Mouse (Mus musculus): ENCODE measurements at regions not wholly inside any gene's neighbourhood (a gene's known extent, or its start where the extent isn't known, plus 50 kb on each side); places are given as distances from the start of the nearest gene placed in this dataset.

DNA sequence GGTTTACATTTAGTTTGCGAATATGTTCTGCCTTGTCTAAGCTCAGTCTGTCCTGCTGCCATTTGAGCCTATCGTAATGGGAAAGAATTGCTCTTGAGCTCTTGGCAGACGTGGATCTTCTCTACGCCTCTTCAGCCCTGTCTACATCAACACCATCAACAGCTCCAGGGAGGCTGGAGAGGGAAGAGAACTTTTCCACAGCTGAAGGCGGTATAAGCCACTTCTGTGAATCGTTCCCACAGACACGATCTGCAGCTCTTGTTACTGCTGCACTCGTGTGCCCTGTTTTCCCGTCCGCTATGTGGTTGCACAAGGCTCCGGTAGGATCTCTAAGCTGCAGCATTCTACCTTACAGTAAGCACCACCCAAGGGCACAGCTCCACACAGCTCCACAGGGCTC is 128.5 kb upstream of the Cadm1 start:
- no peak for DNase-seq

DNA sequence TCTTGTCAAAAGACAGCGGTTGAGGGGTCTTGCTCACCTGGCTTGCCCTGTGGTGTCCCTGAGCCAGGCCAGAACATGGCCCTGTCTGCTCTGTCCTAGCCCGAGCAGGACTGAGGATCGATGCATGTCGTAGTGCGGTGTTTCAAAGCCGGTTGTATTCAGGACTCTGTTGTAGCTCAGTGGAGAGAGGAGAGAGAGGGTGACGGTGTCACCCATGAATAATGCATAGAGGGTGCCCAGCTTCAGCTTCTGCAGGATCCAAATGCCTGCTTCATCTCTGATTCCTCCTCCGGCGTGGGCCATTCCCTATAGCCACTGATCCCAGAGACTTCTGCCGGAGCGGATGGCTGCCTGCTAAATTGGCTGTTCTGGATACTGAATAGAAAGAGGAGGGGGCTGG is 126.7 kb upstream of the Cadm1 start:
- DNase-seq: no peak

DNA sequence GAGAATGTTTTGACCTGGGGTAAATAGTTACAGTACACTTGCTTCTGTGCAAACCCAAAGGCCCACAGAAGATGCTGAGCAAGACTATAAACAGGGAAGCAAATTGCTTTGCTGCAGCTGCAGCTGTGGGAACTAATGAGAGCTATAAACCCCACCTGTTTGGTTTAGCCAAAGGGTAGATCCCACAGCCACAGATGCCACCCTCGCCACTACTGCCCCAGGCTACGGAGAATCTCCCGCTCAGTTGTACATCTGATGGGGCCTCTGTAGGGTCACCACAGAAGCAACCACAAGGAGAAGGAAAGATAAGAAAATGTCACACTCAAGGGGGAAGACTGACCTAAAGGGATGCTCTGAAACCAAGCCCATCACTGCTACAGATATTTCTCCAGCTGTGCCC is 125.2 kb upstream of the Cadm1 start:
- no peak for DNase-seq

DNA sequence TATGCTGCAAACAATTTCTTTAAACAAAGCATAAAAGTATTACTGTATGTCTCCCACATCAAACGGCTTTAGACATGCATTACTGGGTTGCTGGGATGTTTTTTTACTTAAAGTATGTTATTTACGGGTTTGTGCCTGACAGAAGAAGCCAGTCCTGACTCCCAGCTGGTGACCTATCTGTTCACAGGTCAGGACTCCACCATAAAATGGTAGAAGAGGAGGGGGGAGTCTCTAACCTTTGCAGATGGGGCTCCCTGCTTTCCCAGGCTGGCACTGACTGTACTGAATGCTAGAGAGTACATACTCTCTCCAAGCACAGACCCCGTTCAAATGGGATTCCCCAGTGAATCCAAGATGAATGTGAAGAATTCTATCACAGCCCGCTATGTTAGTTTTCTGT is 124.4 kb upstream of the Cadm1 start:
- DNase-seq: no peak

DNA sequence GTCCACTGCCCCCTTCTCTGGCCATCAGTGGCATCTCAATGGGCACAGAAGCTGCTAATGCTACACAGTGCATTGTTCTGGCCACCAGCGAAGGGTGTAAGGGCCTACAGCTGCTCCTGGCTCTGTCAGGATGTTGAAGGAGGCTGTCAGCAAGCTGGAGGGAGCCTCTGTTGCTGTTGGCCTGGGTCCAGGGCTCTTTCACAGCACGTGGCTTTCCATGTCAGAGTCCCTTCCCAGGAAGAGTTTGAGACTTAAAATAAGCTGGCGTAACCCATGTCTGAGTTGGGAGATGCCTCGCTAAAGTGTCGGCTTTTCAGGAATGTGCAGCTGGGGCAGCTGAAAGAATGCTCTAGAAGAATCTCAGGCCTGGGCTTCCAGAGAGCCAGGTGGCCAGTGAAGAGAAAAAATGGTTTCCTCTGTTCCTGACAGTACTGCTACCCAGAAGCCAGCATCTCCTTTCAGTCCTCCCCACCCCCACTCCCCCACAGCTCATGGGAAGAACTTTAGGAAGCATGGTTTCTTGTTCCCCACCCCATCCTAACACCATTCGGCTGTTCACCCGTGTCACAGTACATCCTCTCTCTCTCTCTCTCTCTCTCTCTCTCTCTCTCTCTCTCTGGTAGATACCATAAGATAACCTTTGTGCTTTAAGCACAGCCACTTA is 122.8 kb upstream of the Cadm1 start:
- no peak for DNase-seq

DNA sequence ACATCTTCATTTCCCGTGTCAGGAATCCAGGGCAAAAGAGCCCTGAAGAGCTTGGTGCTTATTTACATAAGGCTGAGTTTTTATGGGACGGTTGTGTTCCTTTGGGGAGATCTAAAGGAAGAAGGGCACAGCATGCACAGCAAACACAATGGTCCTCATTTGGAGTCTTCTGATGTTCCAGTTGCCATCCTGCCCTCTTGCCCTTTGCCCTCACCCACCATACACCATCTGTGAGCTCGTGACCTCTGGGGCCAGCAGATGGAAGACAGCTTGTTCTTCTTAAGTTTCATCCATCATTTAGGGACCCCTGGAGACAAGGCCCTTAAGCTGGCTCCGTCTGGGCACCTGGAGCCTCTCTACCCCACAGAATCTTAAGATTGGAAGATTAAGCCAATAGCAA is 121.9 kb upstream of the Cadm1 start:
- no peak for DNase-seq

DNA sequence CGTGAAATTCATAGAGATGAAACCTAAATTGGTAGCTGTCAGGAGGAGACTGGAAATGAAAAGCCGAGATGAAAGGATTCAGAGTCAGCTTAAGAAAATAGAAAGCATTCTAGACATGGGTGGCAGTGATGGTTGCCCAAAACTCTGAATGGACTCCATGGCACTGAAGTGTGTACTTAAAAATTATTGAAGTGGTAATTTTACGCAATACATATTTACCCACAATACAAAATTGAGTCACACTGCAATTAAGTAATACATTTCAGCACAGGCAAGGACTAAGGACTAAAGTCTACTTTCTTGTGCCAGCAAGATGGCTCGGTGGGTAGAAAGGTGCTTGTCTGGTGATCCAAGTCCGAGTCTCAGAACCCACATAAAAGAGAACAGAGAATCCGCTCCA is 120.4 kb upstream of the Cadm1 start:
- no peak for DNase-seq

- DNase-seq: no peak
These were observed 117.2 kb upstream of the Cadm1 start for GRCm38 (mm10) chr9:47412786-47413185.

DNA sequence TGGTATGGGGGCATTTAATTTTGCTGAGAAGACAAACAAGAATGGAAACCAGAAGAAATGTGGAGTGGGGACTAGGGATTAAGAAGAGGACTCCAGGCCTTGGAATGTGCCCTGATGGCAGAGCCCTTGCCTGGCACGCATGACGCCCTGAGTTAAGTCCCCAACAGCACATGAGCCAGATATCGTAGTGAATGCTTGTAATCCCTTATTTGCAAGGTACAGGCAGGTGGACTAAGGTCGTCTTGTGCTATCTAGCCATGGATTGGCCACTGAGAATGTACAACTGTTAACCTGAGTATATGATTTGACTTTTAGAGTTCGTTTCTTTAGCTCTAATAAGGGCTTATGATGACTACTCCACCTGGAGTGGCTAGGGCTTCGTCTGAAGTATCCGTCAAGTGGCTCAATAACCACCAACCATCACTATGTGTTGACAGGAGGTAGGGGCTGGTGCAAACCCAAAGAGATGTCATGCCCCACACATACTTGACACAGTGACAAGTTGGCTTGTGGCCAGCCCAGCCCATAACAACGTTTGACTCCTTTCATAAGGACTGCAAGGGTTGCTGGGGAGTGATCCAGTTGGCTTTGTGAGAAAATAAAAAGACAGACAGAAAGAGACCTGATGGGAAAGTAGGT is 115.5 kb upstream of the Cadm1 start:
- no peak for DNase-seq

GRCm38 (mm10) chr9:47422151-47422599 is 107.8 kb upstream of the Cadm1 start:
- DNase-seq: peak; percentile 10

- DNase-seq: peak; percentile 47
These were observed 107.1 kb upstream of the Cadm1 start for GRCm38 (mm10) chr9:47422741-47423461.

- no peak for DNase-seq
These were observed 106.5 kb upstream of the Cadm1 start for GRCm38 (mm10) chr9:47423462-47423832.

DNA sequence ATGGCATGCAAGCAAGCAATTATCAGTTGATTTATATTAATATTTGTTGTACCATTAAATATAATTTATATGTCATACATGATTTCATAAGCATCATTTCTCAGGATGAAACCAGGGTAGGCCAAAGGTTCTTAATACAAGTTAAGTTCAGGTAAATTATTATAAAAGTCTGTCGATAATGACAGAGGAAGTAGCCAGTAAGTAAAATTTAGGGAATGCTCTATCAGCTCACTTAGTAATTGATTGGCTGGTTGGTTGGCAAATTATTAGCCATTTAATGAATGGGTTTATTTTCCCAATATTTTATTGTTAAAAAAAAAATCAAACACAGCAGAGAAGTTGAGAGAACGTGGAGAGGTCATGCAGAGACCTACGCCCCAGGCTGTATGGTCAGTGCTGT is 105.8 kb upstream of the Cadm1 start:
- no peak for DNase-seq

DNA sequence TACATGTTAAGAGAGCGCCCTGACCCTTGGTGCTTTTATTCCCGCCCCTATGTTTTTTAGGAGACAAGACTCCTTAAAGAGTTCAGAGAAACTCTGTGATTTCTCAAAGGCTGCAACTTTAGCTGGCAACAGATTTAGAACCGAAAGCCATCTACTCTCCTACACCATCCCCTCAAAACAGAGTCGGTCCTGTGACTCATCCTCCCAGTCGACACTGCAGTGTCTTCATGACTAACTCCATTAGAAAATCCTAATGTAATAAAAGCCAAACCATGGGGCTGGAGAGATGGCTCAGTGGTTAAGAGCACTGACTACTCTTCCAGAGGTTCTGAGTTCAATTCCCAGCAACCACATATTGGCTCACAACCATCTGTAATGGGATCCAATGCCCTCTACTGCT is 103.3 kb upstream of the Cadm1 start:
- DNase-seq: no peak

DNA sequence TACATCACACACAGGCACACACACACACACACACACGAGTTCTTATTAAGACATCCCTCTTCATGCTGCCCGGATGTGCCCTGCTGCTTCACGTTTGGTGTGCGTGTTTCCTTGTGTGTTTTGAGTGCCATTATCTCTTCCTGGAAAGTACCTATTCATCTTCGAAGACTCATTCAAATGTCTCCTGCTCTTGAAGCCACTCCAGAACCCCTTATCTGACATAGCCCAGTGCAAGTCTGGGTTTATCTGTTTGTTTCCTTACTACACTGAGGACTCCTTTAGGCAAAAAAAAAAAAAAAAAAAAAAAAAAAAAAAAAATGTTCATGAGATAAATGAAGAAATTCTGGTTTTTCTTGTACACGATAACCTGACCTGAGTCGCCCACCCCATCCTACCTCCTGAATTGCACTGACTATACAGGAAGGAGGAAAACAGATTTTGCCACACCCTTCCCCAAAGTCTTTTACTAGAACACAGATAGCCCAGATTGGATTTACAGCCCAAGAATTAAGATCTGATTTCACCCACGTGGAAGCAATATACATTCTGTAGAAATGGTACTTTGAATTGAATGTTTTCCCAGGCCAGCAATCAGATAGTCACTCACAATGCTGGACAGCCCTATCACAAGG is 101.1 kb upstream of the Cadm1 start:
- no peak for DNase-seq

DNA sequence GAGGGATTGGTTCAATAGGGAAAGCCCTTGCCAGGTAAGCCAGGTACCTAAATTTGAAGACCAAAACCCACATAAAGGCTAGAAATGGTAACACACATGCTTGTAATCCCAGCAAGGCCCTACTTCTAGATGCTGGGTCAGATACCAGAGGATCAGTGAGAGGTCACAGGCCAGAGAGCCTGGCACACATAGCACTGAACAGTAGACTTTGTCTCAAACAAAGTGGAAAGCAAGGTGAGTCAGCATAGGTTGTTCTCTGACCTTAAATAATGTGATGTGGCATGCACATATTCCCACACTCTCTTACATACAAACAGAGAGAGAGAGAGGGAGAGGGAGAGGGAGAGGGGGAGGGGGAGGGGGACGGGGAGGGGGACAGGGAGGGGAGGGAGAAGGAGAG is 100.3 kb upstream of the Cadm1 start:
- no peak for DNase-seq

DNA sequence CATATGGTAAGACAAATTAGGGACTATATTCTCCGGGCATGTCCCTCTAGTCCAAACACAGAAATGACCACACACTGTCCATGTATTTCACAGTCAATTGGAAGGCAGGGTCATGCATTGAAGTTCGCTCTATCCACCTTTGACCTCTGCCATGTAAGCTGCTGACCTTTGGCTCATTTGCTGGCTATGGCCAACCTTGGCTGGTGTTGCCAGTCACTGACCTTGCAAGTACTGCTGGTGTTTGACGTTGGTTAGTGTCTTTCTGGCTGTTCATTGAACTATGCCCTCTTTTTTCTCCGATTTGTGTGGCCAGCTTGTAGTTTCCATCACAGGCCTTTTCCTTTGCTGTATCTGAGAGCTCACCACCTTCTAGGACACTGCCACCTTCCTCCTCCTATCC is 97.3 kb upstream of the Cadm1 start:
- DNase-seq: no peak

- no peak for DNase-seq
These were observed 96.8 kb upstream of the Cadm1 start for GRCm38 (mm10) chr9:47433185-47433584.

DNA sequence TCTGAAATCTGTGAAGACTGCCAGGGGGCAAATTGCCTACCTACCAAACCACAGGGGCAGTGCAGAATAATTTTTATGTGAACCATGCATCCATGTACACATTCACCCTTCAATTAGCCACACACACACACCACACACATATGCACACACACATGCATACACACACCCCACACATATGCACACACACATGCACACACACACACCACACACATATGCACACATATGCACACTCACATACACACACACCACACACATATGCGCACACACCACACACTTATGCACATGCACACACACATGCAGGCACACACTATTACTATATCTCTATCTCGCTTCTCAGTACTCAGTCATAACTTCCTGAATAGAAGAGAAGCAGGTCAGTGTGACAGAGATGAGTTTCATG is 95.9 kb upstream of the Cadm1 start:
- no peak for DNase-seq

DNA sequence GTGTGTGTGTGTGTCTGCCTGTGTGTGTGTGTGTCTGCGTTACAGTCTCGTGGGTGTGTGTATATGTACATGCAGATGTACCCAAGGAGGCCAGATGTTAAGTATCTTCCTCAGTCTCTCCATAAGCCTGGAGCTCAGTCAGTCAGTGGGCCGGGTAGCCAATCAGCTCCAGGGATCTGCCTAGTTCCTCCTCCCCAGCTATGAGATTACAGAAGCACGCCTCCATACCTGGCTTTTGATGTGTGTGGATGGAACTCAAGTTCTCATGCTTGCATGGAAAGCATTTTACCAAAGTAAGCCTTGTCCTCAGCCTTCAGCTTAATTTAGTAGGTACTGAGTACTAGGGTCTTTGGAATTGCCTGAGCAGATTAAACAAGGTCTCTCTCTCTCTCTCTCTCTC is 91.0 kb upstream of the Cadm1 start:
- no peak for DNase-seq

GRCm38 (mm10) chr9:47439506-47439905 is 90.5 kb upstream of the Cadm1 start:
- DNase-seq: no peak

DNA sequence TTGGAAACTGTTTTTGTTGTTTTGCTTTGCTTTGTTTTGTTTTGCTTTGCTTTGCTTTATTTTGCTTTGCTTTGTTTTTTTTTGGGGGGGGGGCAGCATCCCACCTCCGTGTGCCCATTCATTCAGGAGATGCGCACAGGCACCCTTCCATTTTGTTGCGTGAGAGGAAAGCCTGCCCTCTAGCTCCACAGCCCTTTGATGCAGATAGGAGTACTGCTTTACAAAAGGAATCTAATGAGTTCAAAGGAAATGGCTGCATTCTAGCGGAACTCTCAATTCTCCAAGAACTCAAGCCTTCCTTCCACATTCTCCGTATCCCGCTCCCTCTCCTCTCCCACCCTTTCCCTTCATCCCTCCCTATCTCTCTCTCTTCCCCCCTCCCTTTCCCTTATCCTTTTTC is 89.8 kb upstream of the Cadm1 start:
- no peak for DNase-seq

DNA sequence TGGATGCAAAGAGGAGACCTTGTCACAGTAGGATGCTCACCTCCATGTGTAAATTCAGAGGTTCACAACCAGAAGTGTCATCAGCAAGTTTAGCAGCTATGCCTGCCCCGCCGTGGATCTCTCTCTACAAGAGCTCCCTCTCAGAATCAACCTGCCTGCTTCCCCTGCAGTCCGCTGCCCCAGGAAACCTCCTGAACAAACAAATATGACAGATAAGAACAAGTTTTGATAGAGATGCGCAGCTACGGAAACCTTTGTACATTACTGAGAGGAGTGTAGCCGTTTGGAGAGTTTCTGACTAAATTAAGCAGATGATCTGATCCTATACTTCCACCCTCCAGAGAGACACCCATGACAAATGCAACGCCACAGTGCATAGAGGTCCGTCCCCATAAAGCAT is 88.8 kb upstream of the Cadm1 start:
- DNase-seq: no peak

DNA sequence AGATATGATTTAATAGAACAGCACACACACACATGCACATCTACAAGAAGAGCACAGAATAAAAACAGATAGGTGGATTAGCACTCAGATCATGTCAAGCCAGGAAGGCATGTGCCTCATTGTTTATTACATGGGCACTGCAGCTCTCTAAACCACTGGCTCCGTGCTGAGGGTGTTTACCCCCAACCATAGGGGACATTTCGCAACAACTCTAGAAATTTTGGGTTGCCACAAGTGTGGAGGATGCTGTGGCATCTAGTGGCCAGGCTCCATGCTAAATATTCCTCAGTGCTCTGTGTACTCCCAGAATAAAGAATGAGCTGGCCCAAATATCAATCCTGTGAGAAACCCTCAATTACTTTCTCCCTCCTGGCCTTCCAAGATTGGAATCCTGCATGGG is 85.8 kb upstream of the Cadm1 start:
- DNase-seq: no peak

All from right cerebral cortex, postnatal 25 days (tissue).